Mouse (Mus musculus) left cerebral cortex, postnatal 4 days (tissue): ENCODE measurements at regions not wholly inside any gene's neighbourhood (a gene's known extent, or its start where the extent isn't known, plus 50 kb on each side); places are given as distances from the start of the nearest gene placed in this dataset.
A peak's percentile ranks its signal among the peaks of the same experiment; 100 is the strongest.

Source experiments
- DNase-seq: peaks from one replicate; pipeline ENCODE4 v3.0.0-alpha.2; 2022
- intact Hi-C: fragments of 180-260 bp; cut with DNase I; formaldehyde crosslinking; loops from one replicate; pipeline ENCODE4 v1.15.1; 2025

DNA sequence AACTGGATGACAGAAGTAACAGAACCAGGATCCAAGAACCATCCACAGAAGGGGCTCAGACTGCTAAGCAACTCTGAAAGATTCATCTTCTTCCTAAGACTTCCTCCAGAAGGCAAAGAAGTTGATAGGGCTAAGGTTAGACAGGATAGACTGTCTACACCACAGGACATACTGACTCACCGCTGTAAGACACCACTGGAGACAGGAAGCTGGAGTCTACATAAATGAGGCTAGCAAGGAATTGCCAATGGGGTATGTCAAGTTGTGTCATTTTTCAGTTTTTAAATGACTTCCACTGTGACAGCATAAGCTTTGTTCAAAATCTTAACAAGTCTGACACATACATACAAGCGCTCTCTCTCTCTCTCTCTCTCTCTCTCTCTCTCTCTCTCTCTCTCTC is 645.4 kb upstream of the Gm10131 start:
- DNase-seq, result no peak

DNA sequence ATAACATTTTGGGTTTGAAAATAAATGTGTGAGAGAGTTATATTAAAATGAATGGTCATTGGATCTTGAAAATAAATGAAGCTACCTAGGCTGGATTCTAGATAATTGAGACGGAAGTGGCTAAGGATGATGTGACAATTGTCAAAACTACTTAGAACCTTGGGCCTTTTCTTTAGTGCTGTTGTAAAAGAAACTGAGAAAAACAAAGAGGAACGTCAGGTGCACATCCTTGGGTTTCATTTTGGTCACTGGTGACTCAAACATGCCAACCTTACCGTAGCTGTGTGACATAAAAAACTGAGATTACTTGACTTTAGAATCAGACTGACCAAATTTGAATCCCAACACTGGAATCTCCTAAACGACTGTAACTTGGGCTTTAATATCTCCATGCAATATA is 644.6 kb upstream of the Gm10131 start:
- intact Hi-C loops, result no loop called here
- no peak for DNase-seq

More for the DNA sequence above, 645.4 kb upstream of the Gm10131 start:
- intact Hi-C loops, result no loop called here

DNA sequence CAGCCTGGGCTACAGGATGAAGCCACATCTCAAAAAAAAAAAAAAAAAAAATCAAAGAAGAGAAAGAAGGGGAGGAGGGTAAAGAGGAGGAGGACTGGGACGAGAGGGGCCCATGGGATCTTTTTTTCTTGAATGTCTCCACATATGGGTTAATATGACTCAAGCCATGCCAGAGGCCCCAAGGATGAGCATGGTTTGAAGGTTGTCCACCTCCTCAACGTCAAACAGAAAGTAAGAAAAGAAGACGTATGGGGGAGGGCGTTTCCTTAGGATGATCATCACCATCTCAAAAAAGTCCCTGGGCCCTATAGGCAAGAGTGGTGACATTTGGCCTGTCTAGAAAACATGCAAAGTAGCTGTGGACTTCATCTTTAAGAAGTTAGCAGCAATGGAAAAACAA is 643.9 kb upstream of the Gm10131 start:
- no peak for DNase-seq
- intact Hi-C loops, result no loop called here

DNA sequence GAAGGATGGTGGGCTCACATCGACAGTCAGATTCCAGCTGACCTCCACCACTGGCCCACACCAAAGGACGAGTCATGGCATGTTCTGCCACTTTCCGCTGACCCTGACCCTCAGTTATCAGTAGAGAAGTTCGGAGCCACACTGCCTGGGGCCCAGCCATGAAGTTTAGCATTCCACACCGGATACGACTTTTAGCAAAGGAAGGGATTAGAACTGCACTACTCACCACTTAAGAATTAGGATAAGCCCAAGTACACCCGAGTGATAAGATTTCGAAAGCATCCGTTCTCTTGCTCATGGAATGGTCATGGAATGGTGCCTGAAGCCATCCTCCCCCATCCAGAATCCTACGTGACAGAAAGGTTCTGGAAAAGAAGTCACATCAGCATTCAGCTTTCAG is 641.5 kb upstream of the Gm10131 start:
- intact Hi-C loops, result no loop called here
- DNase-seq, result no peak

DNA sequence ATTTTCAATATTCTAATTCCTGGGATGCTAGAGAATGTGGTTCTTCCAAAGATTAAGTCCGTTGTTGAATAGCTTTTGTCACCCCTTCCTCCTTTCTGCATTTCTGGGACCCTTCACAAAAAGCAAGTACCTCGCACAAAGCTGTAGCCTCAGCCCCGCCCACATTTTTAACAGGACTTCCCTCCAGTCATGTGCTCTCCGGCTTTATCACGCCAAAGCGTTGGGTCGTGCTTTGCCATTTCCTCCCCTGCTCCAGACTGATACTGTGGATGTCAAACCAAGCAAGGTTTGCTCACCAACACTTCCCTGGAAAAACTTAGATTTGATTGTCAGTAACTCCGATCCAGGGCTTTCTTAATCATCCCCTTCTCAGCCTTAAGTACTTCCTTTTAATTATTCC is 637.0 kb upstream of the Gm10131 start:
- intact Hi-C loops, result no loop called here
- no peak for DNase-seq

DNA sequence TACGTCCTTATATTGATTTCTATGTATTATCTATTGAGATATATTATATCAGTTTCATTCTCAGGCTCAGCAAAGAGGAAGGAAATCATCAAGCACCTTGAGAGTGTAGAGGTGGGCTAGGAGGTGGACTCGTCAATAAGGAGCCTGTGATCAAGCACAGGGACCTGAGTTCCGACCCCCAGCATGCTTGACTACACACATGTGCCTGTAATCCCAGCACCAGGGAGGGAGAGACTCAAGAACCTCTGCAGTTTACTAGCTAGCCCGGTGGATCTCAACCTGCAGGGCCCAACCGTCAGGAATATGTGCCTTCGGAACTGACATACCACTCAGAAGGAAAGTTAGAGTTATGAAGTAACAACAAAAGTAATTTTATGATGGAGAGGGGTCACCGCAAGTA is 634.2 kb upstream of the Gm10131 start:
- intact Hi-C loops, result no loop called here
- no peak for DNase-seq

DNA sequence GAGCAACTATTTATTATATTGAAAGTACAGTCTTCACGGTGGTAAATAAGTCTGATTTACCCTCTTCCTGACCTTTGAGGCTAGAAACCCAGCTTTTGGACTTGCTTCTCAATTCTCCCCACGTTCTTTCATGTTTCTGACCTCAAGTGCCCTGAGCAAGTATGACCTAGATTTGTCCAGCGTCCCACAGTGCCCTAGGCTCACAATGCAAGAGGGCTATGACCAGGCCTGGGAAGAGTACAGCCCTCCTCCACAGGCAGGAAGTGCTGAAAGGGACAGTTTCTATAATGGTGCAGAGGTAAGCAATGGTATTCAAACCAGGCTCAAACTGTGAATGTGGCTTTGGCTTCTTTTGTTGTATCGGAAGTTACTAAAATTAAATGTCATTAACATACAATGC is 633.1 kb upstream of the Gm10131 start:
- intact Hi-C loops, result no loop called here
- DNase-seq, result no peak

DNA sequence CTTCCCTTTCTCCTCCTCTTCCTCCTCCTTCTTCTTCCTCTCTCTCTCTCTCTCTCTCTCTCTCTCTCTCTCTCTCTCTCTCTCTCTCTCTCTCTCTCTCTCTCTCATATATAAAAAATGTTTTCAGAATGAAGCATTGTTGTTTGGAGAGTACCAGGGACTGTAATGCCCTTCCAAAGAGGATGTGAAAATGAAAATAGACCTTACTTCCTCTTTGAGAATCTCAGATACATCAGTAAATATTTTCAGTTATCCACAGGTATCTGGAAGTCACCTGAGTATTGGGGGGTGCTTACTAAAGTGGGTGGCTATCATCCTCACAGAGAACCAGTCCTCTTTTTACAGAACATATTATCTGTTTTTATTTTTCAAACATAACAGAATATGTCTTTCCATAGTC is 632.6 kb upstream of the Gm10131 start:
- DNase-seq, result no peak
- intact Hi-C loops, result no loop called here

DNA sequence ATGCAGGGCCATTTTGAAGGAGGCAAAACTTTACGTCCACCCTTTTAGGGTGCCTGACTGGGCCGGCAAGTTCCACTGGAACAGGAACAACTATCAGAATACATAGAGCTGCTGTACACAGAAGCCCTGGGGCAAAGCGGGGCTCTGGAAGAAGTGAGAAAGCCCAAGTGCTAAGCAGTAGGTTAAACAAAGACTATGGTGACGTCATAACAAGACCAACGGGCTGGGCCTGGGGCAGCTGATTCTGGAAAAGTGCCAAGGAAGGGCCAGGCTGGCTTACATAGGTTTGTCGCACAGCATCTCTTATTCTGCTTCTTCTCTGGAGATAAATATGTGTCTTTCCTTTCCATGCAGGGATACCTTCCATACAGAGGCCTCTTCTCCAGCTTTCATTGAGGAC is 631.6 kb upstream of the Gm10131 start:
- intact Hi-C loops, result no loop called here
- no peak for DNase-seq

DNA sequence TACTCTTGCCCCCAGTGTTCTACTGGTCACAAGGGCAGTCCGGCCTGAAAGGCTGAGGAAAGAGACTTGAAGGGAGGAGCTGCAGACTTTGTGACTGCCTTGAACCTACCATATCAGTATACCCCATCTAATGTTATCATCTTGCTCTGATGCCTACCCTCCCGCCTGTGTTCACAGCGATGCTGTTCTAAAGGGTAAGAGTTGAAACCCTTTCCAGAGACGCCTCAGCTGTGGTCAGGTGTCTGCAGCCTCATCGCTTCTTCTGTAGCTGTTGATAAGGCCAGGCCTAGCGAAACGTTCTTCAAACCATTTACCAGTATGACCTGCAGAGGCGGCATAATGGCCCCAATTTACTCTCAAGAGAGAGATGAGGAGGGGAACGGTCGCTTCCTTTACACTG is 629.3 kb upstream of the Gm10131 start:
- intact Hi-C loops, result no loop called here
- DNase-seq, result no peak

DNA sequence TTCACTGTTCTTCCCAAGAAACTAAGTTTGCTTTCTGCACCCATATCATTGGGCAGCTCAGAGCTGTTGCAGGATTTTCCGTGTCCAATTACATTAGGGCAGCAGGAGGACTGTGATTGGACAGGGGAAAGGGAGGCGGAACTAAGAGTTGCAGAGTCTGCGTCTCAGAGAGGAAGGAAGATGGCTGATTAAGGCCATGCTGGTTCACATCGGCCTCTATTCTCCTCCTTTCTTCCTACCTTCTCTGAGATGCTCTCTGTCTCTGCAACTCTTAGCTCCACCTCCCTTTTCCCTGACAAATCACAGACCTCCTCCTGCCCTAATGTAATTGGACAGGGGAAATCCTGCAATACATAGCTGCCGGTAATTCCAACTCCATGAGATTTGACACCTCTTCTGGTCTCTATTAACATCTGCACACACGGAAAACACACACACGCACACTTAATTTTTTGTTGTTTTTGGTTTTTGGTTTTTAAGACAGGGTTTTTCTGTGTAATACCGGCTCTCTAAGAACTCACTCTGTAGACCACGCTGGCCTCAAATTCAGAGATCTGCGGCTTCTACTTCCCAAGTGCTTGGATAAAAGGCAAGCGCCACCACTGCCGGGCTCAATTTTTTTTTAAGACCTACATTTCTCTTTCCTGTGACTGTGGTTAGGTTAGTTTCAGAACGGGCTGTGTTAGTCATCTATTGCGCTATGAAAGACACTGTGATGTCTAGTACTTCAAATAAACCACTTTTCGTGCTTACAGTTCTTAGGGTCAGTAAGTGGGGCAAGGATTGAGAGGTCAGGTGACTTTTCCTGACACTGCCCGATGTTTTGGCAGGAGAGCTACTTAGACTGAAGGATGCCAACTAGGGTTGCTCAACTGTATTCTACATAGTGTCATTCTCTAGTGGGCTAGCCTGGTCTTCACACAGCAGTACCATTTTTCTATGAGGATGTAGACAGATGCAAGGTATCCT is 628.6 kb upstream of the Gm10131 start:
- no peak for DNase-seq

DNA sequence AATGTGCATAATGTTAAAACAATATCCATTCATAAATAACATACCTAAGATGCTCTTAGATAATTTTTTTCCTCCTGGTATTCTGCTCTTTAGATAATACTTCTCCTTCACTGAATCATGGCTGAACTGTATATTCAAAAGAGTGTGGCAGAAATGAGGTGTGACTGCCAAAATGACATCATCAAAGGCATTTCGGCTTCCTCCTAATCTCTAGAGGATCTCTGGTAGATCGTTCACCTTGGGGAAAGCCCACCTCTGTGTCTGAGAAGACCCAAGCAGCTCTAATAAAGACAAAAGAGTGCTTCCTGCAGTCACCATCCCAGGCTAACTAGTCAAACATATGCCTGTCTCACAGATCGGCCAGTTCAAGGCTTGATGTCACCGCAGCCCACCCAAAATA is 624.7 kb upstream of the Gm10131 start:
- intact Hi-C loops, result no loop called here
- no peak for DNase-seq

More for the DNA sequence above, 628.6 kb upstream of the Gm10131 start:
- intact Hi-C loops, result no loop called here

DNA sequence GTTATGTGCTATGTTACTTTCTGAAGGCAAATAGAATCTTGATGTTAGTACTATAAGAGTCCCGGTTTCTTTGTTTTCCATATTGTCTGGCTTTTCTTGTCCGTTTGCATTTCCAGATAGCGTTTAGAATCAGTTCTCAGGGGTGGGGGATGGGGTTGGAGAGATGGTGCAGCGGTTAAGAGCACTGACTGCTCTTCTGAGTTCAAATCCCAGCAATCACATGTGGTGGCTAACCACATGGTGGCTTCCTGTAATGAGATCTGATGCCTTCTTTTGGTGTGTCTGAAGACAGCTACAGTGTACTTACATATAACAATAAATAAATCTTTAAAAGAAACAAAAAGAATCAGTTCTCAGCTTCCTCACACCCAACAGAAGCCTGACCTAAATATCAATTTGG is 623.5 kb upstream of the Gm10131 start:
- intact Hi-C loops, result no loop called here
- no peak for DNase-seq

DNA sequence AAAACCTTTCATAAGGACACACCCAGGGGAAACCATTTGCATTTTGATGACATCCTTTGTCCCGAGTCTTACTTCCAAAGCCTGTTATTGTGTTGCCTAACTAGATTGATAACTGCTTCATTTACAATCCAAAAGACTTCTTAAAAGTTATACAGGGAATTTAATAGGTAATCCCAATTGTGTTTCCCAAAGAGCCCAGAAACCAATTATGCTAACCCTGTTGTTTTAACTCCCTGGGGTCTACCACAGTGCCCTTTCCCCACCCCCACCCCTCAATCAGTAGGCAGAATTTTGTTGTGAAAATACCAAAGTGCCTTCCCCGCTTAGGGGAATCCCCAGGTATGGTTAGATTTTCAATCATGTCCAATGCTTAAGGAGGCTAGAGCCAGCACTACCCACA is 621.3 kb upstream of the Gm10131 start:
- intact Hi-C loops, result no loop called here
- no peak for DNase-seq

DNA sequence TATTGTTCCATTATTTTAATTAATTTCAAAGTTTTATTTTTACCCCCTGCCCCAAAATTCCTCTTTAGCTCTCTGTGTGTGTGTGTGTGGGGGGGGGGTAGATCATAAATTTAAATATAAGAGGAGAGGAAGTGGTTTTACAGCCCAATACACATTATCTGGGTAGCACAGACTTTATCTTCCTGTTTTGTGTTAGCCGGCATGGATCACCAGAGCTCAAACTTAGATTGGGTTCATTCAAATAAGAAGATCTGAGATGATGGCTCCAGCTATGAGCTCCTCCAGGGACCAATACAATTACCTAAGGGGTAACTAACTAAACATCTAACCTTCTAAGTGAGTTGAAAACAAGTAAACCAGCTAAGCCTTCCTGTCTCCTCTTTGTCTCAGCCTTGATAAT is 620.8 kb upstream of the Gm10131 start:
- intact Hi-C loops, result no loop called here
- no peak for DNase-seq

DNA sequence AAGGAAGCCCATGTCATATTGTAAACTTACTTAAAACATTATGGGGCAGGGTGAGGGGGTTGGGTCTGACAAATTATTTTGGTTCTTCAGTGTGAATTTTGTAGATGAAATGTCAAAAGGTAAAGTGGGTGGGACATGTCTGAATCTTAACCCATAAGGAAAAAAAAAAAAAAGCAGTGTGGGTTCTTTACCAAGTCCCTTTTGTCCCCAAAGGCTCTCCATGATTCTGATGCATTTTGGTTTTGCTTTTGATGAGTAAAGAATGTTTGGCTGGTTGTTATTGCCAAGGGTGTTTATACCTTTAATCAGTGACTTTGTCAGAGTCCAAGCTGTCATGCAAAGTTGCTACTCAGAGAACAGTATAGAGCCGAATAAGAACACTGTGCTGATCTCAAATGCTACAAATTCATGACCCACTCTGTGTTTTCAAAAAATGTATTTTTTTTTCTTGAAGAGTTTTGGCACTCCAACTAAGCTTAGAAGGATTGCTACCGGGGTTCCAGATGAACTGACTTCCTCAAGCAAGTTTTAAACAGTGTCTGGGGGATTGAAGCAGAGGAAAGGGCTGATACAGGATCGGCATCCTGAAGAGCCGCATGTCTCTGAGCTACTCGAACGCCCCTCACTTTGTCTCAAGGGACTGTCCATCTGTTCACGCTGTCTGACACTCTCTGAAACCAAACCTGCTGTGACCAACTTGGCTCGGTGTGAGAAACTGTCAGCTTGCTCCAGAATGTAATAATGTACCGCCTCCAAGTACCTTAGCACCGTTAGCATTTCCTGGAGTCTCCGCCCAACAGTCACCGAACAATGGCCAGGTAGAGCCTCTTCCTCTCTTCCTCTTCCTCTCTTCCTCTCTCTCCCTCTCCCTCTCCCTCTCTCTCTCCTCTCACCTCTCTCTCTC is 619.8 kb upstream of the Gm10131 start:
- DNase-seq, result peak; percentile 46
- intact Hi-C loops, result no loop called here

DNA sequence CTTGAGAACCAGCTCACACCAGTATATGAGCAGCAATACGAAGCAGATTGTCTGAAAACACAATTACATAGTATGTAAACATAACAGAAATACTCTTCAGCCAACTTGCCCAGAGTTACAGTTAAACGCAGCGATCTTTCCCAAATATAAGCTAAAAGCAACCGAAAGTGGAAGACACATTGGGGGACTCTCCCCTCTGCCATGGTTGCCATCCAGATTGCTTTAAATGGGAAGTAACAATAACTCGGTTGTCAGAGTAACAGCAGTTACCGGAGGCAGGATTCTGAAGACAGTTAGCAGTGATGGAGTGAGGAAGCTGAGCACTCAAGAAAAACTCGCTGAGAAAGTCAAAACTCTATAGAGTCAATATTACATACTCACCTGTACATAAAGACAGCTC is 618.0 kb upstream of the Gm10131 start:
- intact Hi-C loops, result no loop called here
- DNase-seq, result no peak

DNA sequence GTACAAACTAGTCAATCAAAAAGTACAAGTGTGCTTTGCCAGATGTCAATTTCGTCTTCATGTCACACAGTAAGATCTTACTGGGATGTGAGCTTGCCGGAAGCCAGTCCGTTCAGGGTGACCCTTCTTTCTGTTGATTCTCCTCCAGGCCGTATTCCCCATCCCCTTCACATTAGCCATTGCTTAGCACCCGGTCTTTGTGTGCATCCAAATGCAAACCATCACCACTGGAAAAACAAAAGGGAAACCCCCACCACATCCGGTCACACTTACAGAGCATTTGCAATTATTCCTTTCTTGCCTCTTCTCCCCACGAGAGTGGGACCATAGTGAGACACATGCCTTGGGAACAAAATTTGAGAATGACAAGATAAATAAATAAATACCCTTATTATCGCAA is 616.2 kb upstream of the Gm10131 start:
- no peak for DNase-seq
- intact Hi-C loops, result no loop called here

DNA sequence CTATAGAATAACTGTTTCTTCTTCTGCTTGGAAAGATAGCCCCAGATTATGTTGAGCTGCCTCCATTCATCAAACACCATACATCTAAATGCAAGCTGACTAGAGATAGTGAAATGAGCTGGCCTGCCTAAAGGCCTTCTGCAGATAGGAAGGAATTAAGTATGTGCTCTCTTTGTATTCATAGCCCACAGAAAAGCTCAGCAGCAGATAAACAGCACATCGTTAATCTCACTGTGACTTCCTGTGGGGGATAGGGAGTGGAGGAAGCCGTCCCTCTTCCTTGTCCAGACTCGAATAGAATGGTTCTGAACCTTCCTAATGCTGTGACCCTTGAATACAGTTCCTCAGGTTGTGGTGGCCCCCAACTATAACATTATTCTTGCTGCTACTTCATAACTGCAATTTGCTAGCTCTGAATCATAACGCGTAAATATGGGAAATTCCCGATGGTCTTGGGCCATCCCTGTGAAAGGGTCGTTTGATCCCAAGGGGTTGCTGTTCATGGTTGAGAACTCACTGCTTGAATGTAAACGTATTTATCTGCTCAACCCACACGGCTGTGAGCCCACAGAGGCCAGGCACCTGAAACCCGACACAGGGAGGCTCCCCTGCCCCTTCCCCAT is 614.7 kb upstream of the Gm10131 start:
- intact Hi-C loops, result no loop called here
- DNase-seq, result no peak

DNA sequence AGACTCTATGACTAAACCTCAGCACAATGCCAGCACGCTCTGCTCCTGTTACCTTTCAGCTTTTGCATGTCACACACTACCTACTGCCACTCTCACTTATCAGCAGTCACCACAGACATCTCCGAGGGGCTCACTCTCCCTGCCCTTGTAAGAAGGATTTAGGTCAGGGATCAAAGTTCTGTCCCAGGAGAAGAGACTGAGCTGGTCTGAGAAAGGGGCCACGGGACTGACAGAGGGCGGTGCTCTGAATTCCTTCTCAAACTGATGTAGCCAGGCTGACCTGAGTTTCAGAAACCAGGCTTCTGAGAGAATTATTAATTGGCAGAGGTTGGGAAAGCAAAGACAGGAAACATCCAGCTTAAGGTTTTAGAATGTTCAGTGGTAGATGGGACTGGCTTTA is 614.0 kb upstream of the Gm10131 start:
- DNase-seq, result no peak
- intact Hi-C loops, result no loop called here
